Comparison of ENCODE assay signal across 9 mouse cellular contexts in the genomic region with DNA sequence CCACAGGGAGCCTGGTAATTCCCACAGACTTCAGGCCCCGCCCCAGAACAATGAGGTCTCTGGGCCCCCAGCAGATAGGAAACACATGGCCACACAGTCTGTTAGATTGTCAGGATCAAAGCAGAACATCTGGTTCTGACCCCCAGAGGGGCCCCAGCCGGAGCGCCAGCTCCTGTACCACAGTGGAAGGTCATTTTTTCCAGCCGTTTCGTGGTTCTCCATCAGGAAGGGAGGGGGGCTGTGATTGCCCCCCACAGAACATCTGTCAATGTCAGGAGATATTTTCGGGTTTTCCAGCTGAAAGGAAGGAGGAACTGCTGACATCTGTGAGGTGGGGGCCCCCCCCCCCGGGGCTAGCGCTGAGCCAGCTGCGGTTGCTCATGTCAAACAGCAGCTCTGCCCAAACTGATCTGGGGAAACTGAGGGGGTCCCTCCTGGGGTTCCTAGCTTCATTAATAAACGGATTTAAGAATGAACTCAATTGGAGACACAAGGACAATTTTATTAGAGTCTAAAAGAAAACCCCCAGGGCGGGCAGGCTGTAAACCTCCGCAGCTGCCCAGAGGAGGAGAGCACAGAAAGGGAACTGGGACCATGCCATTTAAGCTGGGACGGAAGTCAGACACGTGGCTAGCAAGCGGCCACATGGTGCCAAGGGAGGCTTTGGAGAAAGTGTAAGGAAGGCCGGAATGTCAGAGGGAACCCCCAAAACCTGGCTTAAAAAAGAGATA. TPM values are rescaled to one million over a fixed set of nuclear protein-coding genes. Genes with fewer than 3 reads are reported as not detected.
DNase-seq lines count a peak whose midpoint lies in the region; ATAC-seq and TF ChIP-seq lines count a peak whose summit lies in the region.
"Had no signal": no experiment of that assay in that cellular context is flagged by ENCODE, and none has a peak within 500 bp of the region (broad histone marks: within the 10 kb centered on the region; RNA-seq: fewer than 3 reads in every experiment).

No protein-coding gene starts in this region.

- no peaks in the 10 kb centered on the region for H3K27me3 ChIP-seq in kidney, embryonic 14.5 days (ENCODE audit: control insufficient read depth, insufficient read depth, low read length)
- H3K27me3 ChIP-seq in embryonic facial prominence, embryonic 14.5 days (replicated peaks; ENCODE audit: control insufficient read depth, insufficient read depth, low read length), result no peaks in the 10 kb centered on the region
- no peaks in the 10 kb centered on the region for H3K27me3 ChIP-seq in liver, postnatal 0 days (ENCODE audit: insufficient read depth, low read length)
- no peaks in the 10 kb centered on the region for H3K27me3 ChIP-seq in neural tube, embryonic 13.5 days

- TF ChIP-seq EP300 in liver, postnatal 0 days (IDR thresholded peaks at IDR 0.05; ENCODE audit: low read depth), result peak; percentile 96

- H3K9ac ChIP-seq in kidney, embryonic 14.5 days (ENCODE audit: low read depth, low read length), result no peak overlapping the region
- H3K9ac ChIP-seq in embryonic facial prominence, embryonic 14.5 days (ENCODE audit: low read depth, low read length), result peak overlapping the region; percentile 15; the same call in 1 of the 2 replicates
- peak overlapping the region; percentile 53 for H3K9ac ChIP-seq in liver, postnatal 0 days (replicated peaks)
- peak overlapping the region; percentile 22; the same call in 1 of the 2 replicates for H3K9ac ChIP-seq in neural tube, embryonic 13.5 days

- WGBS in kidney, embryonic 14.5 days, result 2% methylated on average over 16 of the region's 16 CpGs
- 4% methylated on average over 16 of the region's 16 CpGs for WGBS in embryonic facial prominence, embryonic 14.5 days
- 11% methylated on average over 16 of the region's 16 CpGs for WGBS in liver, postnatal 0 days (ENCODE audit: insufficient replicate concordance)
- 4% methylated on average over 16 of the region's 16 CpGs for WGBS in neural tube, embryonic 13.5 days

- TF ChIP-seq CTCF in liver, postnatal 0 days (IDR thresholded peaks at IDR 0.05; ENCODE audit: low read depth), result no peak

- H3K9me3 ChIP-seq in kidney, embryonic 14.5 days (ENCODE audit: control insufficient read depth, low read length), result no peaks in the 10 kb centered on the region
- no peaks in the 10 kb centered on the region for H3K9me3 ChIP-seq in embryonic facial prominence, embryonic 14.5 days (ENCODE audit: control insufficient read depth, low read length)
- H3K9me3 ChIP-seq in liver, postnatal 0 days (ENCODE audit: low read length), result no peaks in the 10 kb centered on the region
- H3K9me3 ChIP-seq in neural tube, embryonic 13.5 days, result no peaks in the 10 kb centered on the region

- peak overlapping the region; percentile 53 for H3K27ac ChIP-seq in kidney, embryonic 14.5 days (ENCODE audit: low read depth, low read length)
- no peak overlapping the region for H3K27ac ChIP-seq in embryonic facial prominence, embryonic 14.5 days (replicated peaks; ENCODE audit: low read depth, low read length)
- peak overlapping the region; percentile 78 for H3K27ac ChIP-seq in liver, postnatal 0 days (ENCODE audit: low read depth)
- 0 out of 2 replicates have a peak overlapping the region, but pooled peaks have one; percentile 18 for H3K27ac ChIP-seq in neural tube, embryonic 13.5 days (replicated peaks)

- no peak for DNase-seq in kidney, adult 18-20 months
- peak; percentile 73 for DNase-seq in embryonic facial prominence, embryonic 14.5 days (ENCODE audit: low spot score)
- peak; percentile 60 for DNase-seq in heart, postnatal 4 days
- peak; percentile 74 for DNase-seq in liver, postnatal 0 days
- no peak for DNase-seq in layer of hippocampus, adult 9-11 months
- no peak for DNase-seq in left cerebral cortex, postnatal 10 days (ENCODE audit: extremely low spot score in 1 of 2, low spot score in 2 of 2)

- H3K4me3 ChIP-seq in kidney, embryonic 14.5 days (ENCODE audit: low read length), result no peak overlapping the region
- H3K4me3 ChIP-seq in embryonic facial prominence, embryonic 14.5 days (ENCODE audit: low read depth, low read length), result no peak overlapping the region
- peak overlapping the region; percentile 39 for H3K4me3 ChIP-seq in liver, postnatal 0 days (ENCODE audit: low read depth, low read length)
- H3K4me3 ChIP-seq in neural tube, embryonic 13.5 days, result no peak overlapping the region

- peak; percentile 80 for ATAC-seq in kidney, embryonic 14.5 days (ENCODE audit: low FRiP score, low TSS enrichment)
- ATAC-seq in embryonic facial prominence, embryonic 14.5 days (ENCODE audit: low read depth), result peak; percentile 67
- peak; percentile 89 for ATAC-seq in liver, postnatal 0 days
- ATAC-seq in neural tube, embryonic 13.5 days (ENCODE audit: low read depth), result no peak

- intact Hi-C loops in left cerebral cortex, postnatal 10 days (cut with DNase I), result loop anchor here (5.0 kb wide), 1 partner anchor 273 kb away; no protein-coding TSS in a partner anchor

- H3K36me3 ChIP-seq in kidney, embryonic 14.5 days (ENCODE audit: control insufficient read depth, insufficient read depth, low read length), result no peaks in the 10 kb centered on the region
- no peaks in the 10 kb centered on the region for H3K36me3 ChIP-seq in embryonic facial prominence, embryonic 14.5 days (ENCODE audit: control insufficient read depth, insufficient read depth, low read length)
- no peaks in the 10 kb centered on the region for H3K36me3 ChIP-seq in liver, postnatal 0 days (replicated peaks; ENCODE audit: insufficient read depth, low read length)
- H3K36me3 ChIP-seq in neural tube, embryonic 13.5 days, result no peaks in the 10 kb centered on the region

- H3K4me2 ChIP-seq in kidney, embryonic 14.5 days (replicated peaks; ENCODE audit: low read depth, low read length), result peak overlapping the region; percentile 33
- peak overlapping the region; percentile 39 for H3K4me2 ChIP-seq in embryonic facial prominence, embryonic 14.5 days (ENCODE audit: low read depth, low read length)
- H3K4me2 ChIP-seq in liver, postnatal 0 days (ENCODE audit: low read depth, low read length), result peak overlapping the region; percentile 77
- H3K4me2 ChIP-seq in neural tube, embryonic 13.5 days, result peak overlapping the region; percentile 42

- H3K4me1 ChIP-seq in kidney, embryonic 14.5 days (ENCODE audit: control insufficient read depth, insufficient read depth, low read length), result peaks cover 18% of the 10 kb centered on the region
- H3K4me1 ChIP-seq in embryonic facial prominence, embryonic 14.5 days (ENCODE audit: control insufficient read depth, insufficient read depth, low read length), result peaks cover 12% of the 10 kb centered on the region
- H3K4me1 ChIP-seq in liver, postnatal 0 days (ENCODE audit: insufficient read depth), result peaks cover 33% of the 10 kb centered on the region
- H3K4me1 ChIP-seq in neural tube, embryonic 13.5 days (replicated peaks), result peaks cover 19% of the 10 kb centered on the region

RNA-seq across cellular contexts. Expression of gene Rcc2, which starts 16.0 kb away (rescaled TPM):
- 35.3 and 45.2 TPM in 2 replicates for polyA plus RNA-seq in kidney, embryonic 14.5 days (2014; fragmentation: Nextera tagmentation; extraction: Ambion mirVana)
- polyA plus RNA-seq in embryonic facial prominence, embryonic 14.5 days (2014; fragmentation: Nextera tagmentation; extraction: Ambion mirVana), result 31.1 and 31.6 TPM in 2 replicates
- total RNA-seq in heart, postnatal 4 days (2021), result 10 to 100 TPM; 38.2 to 38.5 TPM
- polyA plus RNA-seq in liver, postnatal 0 days (2015; fragmentation: Nextera tagmentation; extraction: Ambion mirVana), result 15.1 TPM in 2 replicates
- polyA plus RNA-seq in neural tube, embryonic 13.5 days (2015; fragmentation: Nextera tagmentation; extraction: Ambion mirVana), result 23.4 and 30.7 TPM in 2 replicates
- 10 to 100 TPM; 51.8 to 51.9 TPM for total RNA-seq in left cerebral cortex, postnatal 10 days (2021)

RNA-seq across cellular contexts. Expression of gene Arhgef10l, which starts 18.5 kb away (rescaled TPM):
- polyA plus RNA-seq in kidney, embryonic 14.5 days (2014; fragmentation: Nextera tagmentation; extraction: Ambion mirVana), result 11.8 and 18.2 TPM in 2 replicates
- 13.4 and 14.8 TPM in 2 replicates for polyA plus RNA-seq in embryonic facial prominence, embryonic 14.5 days (2014; fragmentation: Nextera tagmentation; extraction: Ambion mirVana)
- total RNA-seq in heart, postnatal 4 days (2021), result 10 to 100 TPM; 45.9 to 46.7 TPM
- 6.3 and 7.6 TPM in 2 replicates for polyA plus RNA-seq in liver, postnatal 0 days (2015; fragmentation: Nextera tagmentation; extraction: Ambion mirVana)
- polyA plus RNA-seq in neural tube, embryonic 13.5 days (2015; fragmentation: Nextera tagmentation; extraction: Ambion mirVana), result 28.6 and 28.8 TPM in 2 replicates
- 10 to 100 TPM; 47.9 to 51.6 TPM for total RNA-seq in left cerebral cortex, postnatal 10 days (2021)

RNA-seq across cellular contexts. Expression of gene Padi6, which starts 58.1 kb away (rescaled TPM):
- polyA plus RNA-seq in kidney, embryonic 14.5 days (2014; fragmentation: Nextera tagmentation; extraction: Ambion mirVana), result not detected in 2 replicates
- polyA plus RNA-seq in embryonic facial prominence, embryonic 14.5 days (2014; fragmentation: Nextera tagmentation; extraction: Ambion mirVana), result not detected in 2 replicates
- total RNA-seq in heart, postnatal 4 days (2021), result not detected
- not detected in 2 replicates for polyA plus RNA-seq in liver, postnatal 0 days (2015; fragmentation: Nextera tagmentation; extraction: Ambion mirVana)
- polyA plus RNA-seq in neural tube, embryonic 13.5 days (2015; fragmentation: Nextera tagmentation; extraction: Ambion mirVana), result not detected in 2 replicates
- under 1 TPM; 0.49 to 0.87 TPM for total RNA-seq in left cerebral cortex, postnatal 10 days (2021)
- polyA plus RNA-seq: large intestine, adult 2 months had no signal

Comparison
In these comparisons a context has a peak if more than half of its experiments do, and no peak if none do; other contexts are left out.
1. DNase-seq: peak in embryonic facial prominence, embryonic 14.5 days (single experiment), heart, postnatal 4 days (single experiment) and liver, postnatal 0 days (single experiment); none in kidney, adult 18-20 months (single experiment), layer of hippocampus, adult 9-11 months (single experiment) and left cerebral cortex, postnatal 10 days (0 of 2).
2. Peak in every context shown above with its lines, with median percentiles within 50 percentile points of each other: H3K4me2 ChIP-seq.